Comparison of ENCODE assay signal across 8 mouse cellular contexts in genomic region chr8:110079282-110080221, GRCm38 (mm10). TPM values are rescaled to one million over a fixed set of nuclear protein-coding genes. Genes with fewer than 3 reads are reported as not detected.
A peak's percentile ranks its signal among the peaks of the same experiment; 100 is the strongest.
DNase-seq lines count a peak whose midpoint lies in the region; ATAC-seq and TF ChIP-seq lines count a peak whose summit lies in the region.

Zfp612 (plus strand) TSS chr8:110079746.

- peaks cover 7% of the 10 kb centered on the region for H3K27me3 ChIP-seq in erythroblast, embryonic 14.5 days (ENCODE audit: control insufficient read depth)
- H3K27me3 ChIP-seq in limb, embryonic 11.5 days (ENCODE audit: control insufficient read depth, insufficient read depth, low read length), result no peaks in the 10 kb centered on the region
- H3K27me3 ChIP-seq in midbrain, embryonic 12.5 days, result no peaks in the 10 kb centered on the region; the same call in 1 of the 2 replicates
- no peaks in the 10 kb centered on the region for H3K27me3 ChIP-seq in spleen, adult 2 months (ENCODE audit: control insufficient read depth, insufficient read depth, low read length)

- H3K36me3 ChIP-seq in erythroblast, embryonic 14.5 days (ENCODE audit: control insufficient read depth), result no peaks in the 10 kb centered on the region
- no peaks in the 10 kb centered on the region for H3K36me3 ChIP-seq in limb, embryonic 11.5 days (ENCODE audit: control insufficient read depth, insufficient read depth, low read length)
- peaks cover 22% of the 10 kb centered on the region for H3K36me3 ChIP-seq in midbrain, embryonic 12.5 days
- H3K36me3 ChIP-seq in spleen, adult 2 months (ENCODE audit: control insufficient read depth, insufficient read depth, low read length), result no peaks in the 10 kb centered on the region

- WGBS in limb, embryonic 11.5 days, result 8% methylated on average over 52 of the region's 54 CpGs
- WGBS in midbrain, embryonic 12.5 days, result 7% methylated on average over 54 of the region's 54 CpGs
- 11% methylated on average over 54 of the region's 54 CpGs for whole genome bisulfite sequencing in spleen, adult 2 months

- H3K4me1 ChIP-seq in erythroblast, embryonic 14.5 days (ENCODE audit: control insufficient read depth), result peaks cover 9% of the 10 kb centered on the region
- no peaks in the 10 kb centered on the region for H3K4me1 ChIP-seq in limb, embryonic 11.5 days (ENCODE audit: control insufficient read depth, insufficient read depth, low read length)
- peaks cover 15% of the 10 kb centered on the region for H3K4me1 ChIP-seq in midbrain, embryonic 12.5 days
- peaks cover 5% of the 10 kb centered on the region for H3K4me1 ChIP-seq in spleen, adult 2 months (ENCODE audit: control insufficient read depth, insufficient read depth, insufficient read length)

- H3K4me2 ChIP-seq in limb, embryonic 11.5 days (ENCODE audit: low read depth, severe bottlenecking), result peak within 1 kb of the TSS; percentile 88
- peak within 1 kb of the TSS; percentile 97 for H3K4me2 ChIP-seq in midbrain, embryonic 12.5 days (replicated peaks)

- no peak within 1 kb of the TSS for H3K27ac ChIP-seq in limb, embryonic 11.5 days (replicated peaks; ENCODE audit: low read depth, low read length)
- no peak within 1 kb of the TSS for H3K27ac ChIP-seq in midbrain, embryonic 12.5 days (replicated peaks)
- no peak within 1 kb of the TSS for H3K27ac ChIP-seq in spleen, adult 2 months (ENCODE audit: insufficient read depth, low read length)

- no peaks in the 10 kb centered on the region for H3K9me3 ChIP-seq in erythroblast, embryonic 14.5 days (ENCODE audit: control insufficient read depth, low read length)
- no peaks in the 10 kb centered on the region for H3K9me3 ChIP-seq in limb, embryonic 11.5 days (ENCODE audit: control insufficient read depth, low read length)
- H3K9me3 ChIP-seq in midbrain, embryonic 12.5 days, result no peaks in the 10 kb centered on the region

- TF ChIP-seq POLR2A in spleen, adult 2 months (IDR thresholded peaks at IDR 0.05; ENCODE audit: low read depth, low read length), result no peak

- H3K9ac ChIP-seq in limb, embryonic 11.5 days (ENCODE audit: low read length), result peak within 1 kb of the TSS; percentile 66
- H3K9ac ChIP-seq in midbrain, embryonic 12.5 days (replicated peaks), result peak within 1 kb of the TSS; percentile 82

- DNase-seq in embryo, embryonic 11.5 days (ENCODE audit: low read depth, low spot score), result peak; percentile 31
- DNase-seq in heart, adult 18-20 months, result peak; percentile 48 to 57
- peak; percentile 75 for DNase-seq in kidney, adult 18-20 months
- DNase-seq in limb, embryonic 11.5 days (ENCODE audit: low spot score), result peak; percentile 81
- peak in 1 of 2 experiments; percentile 12 for DNase-seq in spleen, adult 2 months (ENCODE audit: low read depth in 1 of 2, low spot score in 2 of 2)

- H3K4me3 ChIP-seq in erythroblast, embryonic 14.5 days (replicated peaks), result peak within 1 kb of the TSS; percentile 63
- peak within 1 kb of the TSS; percentile 70 for H3K4me3 ChIP-seq in limb, embryonic 11.5 days (ENCODE audit: low read depth, low read length)
- peak within 1 kb of the TSS; percentile 62 for H3K4me3 ChIP-seq in midbrain, embryonic 12.5 days
- peak within 1 kb of the TSS; percentile 63 for H3K4me3 ChIP-seq in spleen, adult 2 months (ENCODE audit: extremely low read depth, insufficient read depth, insufficient read length)

- ATAC-seq in erythroblast, adult 5-6 weeks (replicated peaks; ENCODE audit: low FRiP score, poor library complexity, severe bottlenecking), result no peak
- peak; percentile 91 for ATAC-seq in limb, embryonic 11.5 days (ENCODE audit: insufficient number of reproducible peaks, low FRiP score, low TSS enrichment, low read depth)
- ATAC-seq in midbrain, embryonic 12.5 days (ENCODE audit: low FRiP score, low read depth), result peak; percentile 94

- no peak for TF ChIP-seq CTCF in spleen, adult 2 months (IDR thresholded peaks at IDR 0.05; ENCODE audit: extremely low read depth, insufficient read depth, insufficient read length, insufficient replicate concordance)

RNA-seq across cellular contexts. Expression of gene Zfp612, which starts in this region (rescaled TPM):
- polyA plus RNA-seq in erythroblast, embryonic 14.5 days (2012), result not detected in 2 replicates
- not detected in 2 replicates for total RNA-seq in erythroblast, adult 5-6 weeks (2015; ENCODE audit: low replicate concordance)
- total RNA-seq in erythroblast, adult 5-6 weeks (2017; ENCODE audit: low replicate concordance), result not detected in 2 replicates
- 1 to 10 TPM; 4.7 to 6.3 TPM for total RNA-seq in heart, adult 18-20 months (2021)
- polyA plus RNA-seq in limb, embryonic 11.5 days (2014; fragmentation: Nextera tagmentation; extraction: Ambion mirVana), result 7.9 and 10.3 TPM in 2 replicates
- 13.6 and 15.5 TPM in 2 replicates for polyA plus RNA-seq in midbrain, embryonic 12.5 days (2016; fragmentation: Nextera tagmentation; extraction: Ambion mirVana)
- polyA plus RNA-seq in spleen, adult 2 months (2012; rRNA removed), result 0.05 and 0.13 TPM in 2 replicates

Comparison
In these comparisons a context has a peak if more than half of its experiments do, and no peak if none do; other contexts are left out.
1. RNA of gene Zfp612 (total RNA-seq): 4.7 to 6.3 TPM in heart, adult 18-20 months; not detected in erythroblast, adult 5-6 weeks; every median in the first group is over 4 times any median in the second.
2. Peak in every context shown above with its lines, with median percentiles within 50 percentile points of each other: H3K4me3 ChIP-seq.